Mouse (Mus musculus) bone marrow, adult 2 months (tissue): Measurements from ENCODE around the gene Fra10ac1.

Experiments used
- CTCF ChIP-seq: fragments of 200-500 bp; IDR thresholded peaks from 2 replicates; pipeline ENCODE4 v1.5.1; 2011; ENCODE audit warnings: low read length, control low read depth; ENCODE audit not compliant: control insufficient read depth, insufficient read depth
- POLR2A ChIP-seq: fragments of 200-500 bp; IDR thresholded peaks from 2 replicates; pipeline ENCODE4 v1.6.1; 2011; ENCODE audit warnings: low read depth, mild to moderate bottlenecking, control low read depth, low read length, borderline replicate concordance; ENCODE audit not compliant: control insufficient read depth

- TF ChIP-seq CTCF (no peak), POLR2A (no peak)
These were observed 18.4 kb upstream of the Fra10ac1 start for GRCm38 (mm10) chr19:38242314-38242852.
